In genomic region chr11:90677771-90678288, GRCm38 (mm10) we compare ENCODE assay signal across 11 mouse cellular contexts. TPM values are rescaled to one million over a fixed set of nuclear protein-coding genes. Genes with fewer than 3 reads are reported as not detected.
DNase-seq lines count a peak whose midpoint lies in the region; ATAC-seq and TF ChIP-seq lines count a peak whose summit lies in the region.
"Had no signal": no experiment of that assay in that cellular context is flagged by ENCODE, and none has a peak within 500 bp of the region (broad histone marks: within the 10 kb centered on the region; RNA-seq: fewer than 3 reads in every experiment).

No protein-coding gene starts in this region.

- no peaks in the 10 kb centered on the region for H3K4me1 ChIP-seq in hindbrain, postnatal 0 days (ENCODE audit: insufficient read depth, low read length)
- no peaks in the 10 kb centered on the region for H3K4me1 ChIP-seq in hindbrain, embryonic 12.5 days
- no peaks in the 10 kb centered on the region; the same call in 1 of the 2 replicates for H3K4me1 ChIP-seq in intestine, embryonic 16.5 days (ENCODE audit: control insufficient read depth, insufficient read depth, low read length)

- 0 out of 2 replicates have a peak, but pooled peaks cover 2% of the 10 kb centered on the region for H3K36me3 ChIP-seq in hindbrain, postnatal 0 days (ENCODE audit: insufficient read depth, low read length)
- H3K36me3 ChIP-seq in hindbrain, embryonic 12.5 days = no peaks in the 10 kb centered on the region
- H3K36me3 ChIP-seq in intestine, embryonic 16.5 days (ENCODE audit: control insufficient read depth, insufficient read depth, low read length) = 0 out of 2 replicates have a peak, but pooled peaks cover 2% of the 10 kb centered on the region

- no peak for TF ChIP-seq CTCF in hindbrain, postnatal 0 days (IDR thresholded peaks at IDR 0.05; ENCODE audit: low read depth)

- H3K4me2 ChIP-seq in hindbrain, postnatal 0 days (ENCODE audit: low read depth, low read length) = no peak overlapping the region
- H3K4me2 ChIP-seq in hindbrain, embryonic 12.5 days (replicated peaks) = no peak overlapping the region
- no peak overlapping the region for H3K4me2 ChIP-seq in intestine, embryonic 16.5 days (ENCODE audit: low read depth, low read length)

- no peak overlapping the region for H3K9ac ChIP-seq in hindbrain, postnatal 0 days (replicated peaks; ENCODE audit: low read length)
- H3K9ac ChIP-seq in hindbrain, embryonic 12.5 days = no peak overlapping the region
- no peak overlapping the region for H3K9ac ChIP-seq in intestine, embryonic 16.5 days (ENCODE audit: low read depth, low read length)

- H3K9me3 ChIP-seq in hindbrain, postnatal 0 days (ENCODE audit: low read length) = no peaks in the 10 kb centered on the region
- no peaks in the 10 kb centered on the region for H3K9me3 ChIP-seq in hindbrain, embryonic 12.5 days (replicated peaks)
- H3K9me3 ChIP-seq in intestine, embryonic 16.5 days (ENCODE audit: control insufficient read depth, low read length) = no peaks in the 10 kb centered on the region

- 57% methylated on average over 8 of the region's 8 CpGs for WGBS in hindbrain, postnatal 0 days
- WGBS in hindbrain, embryonic 12.5 days = 64% methylated on average over 8 of the region's 8 CpGs
- WGBS in intestine, embryonic 16.5 days = 78% methylated on average over 8 of the region's 8 CpGs

- ATAC-seq in hindbrain, postnatal 0 days = 0 out of 2 replicates have a peak, but pooled peaks have one; percentile 69
- ATAC-seq in hindbrain, embryonic 12.5 days (ENCODE audit: low FRiP score) = no peak
- 0 out of 2 replicates have a peak, but pooled peaks have one; percentile 14 for ATAC-seq in intestine, embryonic 16.5 days

- peak; percentile 19 for DNase-seq in hindbrain, postnatal 0 days (ENCODE audit: low spot score)
- DNase-seq in right cerebral cortex, adult 2 months (ENCODE audit: low spot score in 2 of 2) = peak; percentile 56
- DNase-seq in right cerebral cortex, postnatal 4 days = no peak
- DNase-seq in telencephalon, adult 2 months (ENCODE audit: low read depth, low spot score) = peak; percentile 79
- no peak for DNase-seq in adrenal gland, adult 2 months
- DNase-seq in ovary, postnatal 10 days (ENCODE audit: low spot score) = no peak
- DNase-seq: gastrocnemius, postnatal 36 days; kidney, postnatal 14 days had no signal

- H3K4me3 ChIP-seq in hindbrain, postnatal 0 days (ENCODE audit: low read length) = no peak overlapping the region
- H3K4me3 ChIP-seq in hindbrain, embryonic 12.5 days = no peak overlapping the region
- no peak overlapping the region for H3K4me3 ChIP-seq in intestine, embryonic 16.5 days (ENCODE audit: low read length)
- H3K4me3 ChIP-seq: myocyte had no signal

- H3K27me3 ChIP-seq in hindbrain, postnatal 0 days (ENCODE audit: insufficient read depth, low read length) = no peaks in the 10 kb centered on the region
- no peaks in the 10 kb centered on the region for H3K27me3 ChIP-seq in hindbrain, embryonic 12.5 days
- no peaks in the 10 kb centered on the region for H3K27me3 ChIP-seq in intestine, embryonic 16.5 days (replicated peaks; ENCODE audit: control insufficient read depth, insufficient read depth, low read length)

- H3K27ac ChIP-seq in hindbrain, postnatal 0 days = no peak overlapping the region
- no peak overlapping the region for H3K27ac ChIP-seq in hindbrain, embryonic 12.5 days
- no peak overlapping the region for H3K27ac ChIP-seq in intestine, embryonic 16.5 days (ENCODE audit: low read length)

RNA-seq across cellular contexts. Expression of gene Tom1l1, which starts 10.3 kb away (rescaled TPM):
- total RNA-seq in hindbrain, postnatal 0 days (2014; rRNA removed) = 14.5 and 20.7 TPM in 2 replicates
- 26.7 and 28.8 TPM in 2 replicates for polyA plus RNA-seq in hindbrain, postnatal 0 days (2015; fragmentation: Nextera tagmentation; extraction: Ambion mirVana)
- 15.5 and 17.0 TPM in 2 replicates for polyA plus RNA-seq in hindbrain, embryonic 12.5 days (2016; fragmentation: Nextera tagmentation; extraction: Ambion mirVana)
- 65.6 and 67.6 TPM in 2 replicates for polyA plus RNA-seq in intestine, embryonic 16.5 days (2015; fragmentation: Nextera tagmentation; extraction: Ambion mirVana)
- total RNA-seq in adrenal gland, adult 2 months (2021) = 10 to 100 TPM; 43.6 to 57.7 TPM
- polyA plus RNA-seq in adrenal gland, adult 2 months (2012; rRNA removed) = 3.8 and 7.8 TPM in 2 replicates

RNA-seq across cellular contexts. Expression of gene Cox11, which starts 39.9 kb away (rescaled TPM):
- 22.9 and 40.1 TPM in 2 replicates for total RNA-seq in hindbrain, postnatal 0 days (2014; rRNA removed)
- polyA plus RNA-seq in hindbrain, postnatal 0 days (2015; fragmentation: Nextera tagmentation; extraction: Ambion mirVana) = 37.1 and 40.3 TPM in 2 replicates
- polyA plus RNA-seq in hindbrain, embryonic 12.5 days (2016; fragmentation: Nextera tagmentation; extraction: Ambion mirVana) = 39.2 and 47.1 TPM in 2 replicates
- polyA plus RNA-seq in intestine, embryonic 16.5 days (2015; fragmentation: Nextera tagmentation; extraction: Ambion mirVana) = 24.2 and 25.9 TPM in 2 replicates
- 10 to 100 TPM; 14.7 to 19.2 TPM for total RNA-seq in adrenal gland, adult 2 months (2021)
- 23.9 and 30.4 TPM in 2 replicates for polyA plus RNA-seq in adrenal gland, adult 2 months (2012; rRNA removed)

RNA-seq across cellular contexts. Expression of gene Stxbp4, which starts 39.9 kb away (rescaled TPM):
- total RNA-seq in hindbrain, postnatal 0 days (2014; rRNA removed) = 9.1 and 15.2 TPM in 2 replicates
- 9.9 and 11.0 TPM in 2 replicates for polyA plus RNA-seq in hindbrain, postnatal 0 days (2015; fragmentation: Nextera tagmentation; extraction: Ambion mirVana)
- polyA plus RNA-seq in hindbrain, embryonic 12.5 days (2016; fragmentation: Nextera tagmentation; extraction: Ambion mirVana) = 37.6 and 38.6 TPM in 2 replicates
- 9.4 and 11.5 TPM in 2 replicates for polyA plus RNA-seq in intestine, embryonic 16.5 days (2015; fragmentation: Nextera tagmentation; extraction: Ambion mirVana)
- total RNA-seq in adrenal gland, adult 2 months (2021) = 10 to 100 TPM in 1 of 2 experiments, 1 to 10 TPM in 1; 8.4 to 12.0 TPM
- 1.7 and 2.0 TPM in 2 replicates for polyA plus RNA-seq in adrenal gland, adult 2 months (2012; rRNA removed)

Comparison
In these comparisons a context has a peak if more than half of its experiments do, and no peak if none do; other contexts are left out.
1. DNase-seq: peak in hindbrain, postnatal 0 days (single experiment), right cerebral cortex, adult 2 months (2 of 2) and telencephalon, adult 2 months (single experiment); none in right cerebral cortex, postnatal 4 days (single experiment), adrenal gland, adult 2 months (single experiment) and ovary, postnatal 10 days (single experiment).